Mouse (Mus musculus) c-Kit-negative CD71-positive TER-119-positive erythroid progenitor cells, embryonic 14.5 days (primary cell): ENCODE results near the gene Cenpx.

Experiments used
- DNase-seq: peaks from one replicate; pipeline ENCODE4 v3.0.0-alpha.2; 2013; ENCODE audit warnings: low read depth, low spot score

Cenpx gene

DNA sequence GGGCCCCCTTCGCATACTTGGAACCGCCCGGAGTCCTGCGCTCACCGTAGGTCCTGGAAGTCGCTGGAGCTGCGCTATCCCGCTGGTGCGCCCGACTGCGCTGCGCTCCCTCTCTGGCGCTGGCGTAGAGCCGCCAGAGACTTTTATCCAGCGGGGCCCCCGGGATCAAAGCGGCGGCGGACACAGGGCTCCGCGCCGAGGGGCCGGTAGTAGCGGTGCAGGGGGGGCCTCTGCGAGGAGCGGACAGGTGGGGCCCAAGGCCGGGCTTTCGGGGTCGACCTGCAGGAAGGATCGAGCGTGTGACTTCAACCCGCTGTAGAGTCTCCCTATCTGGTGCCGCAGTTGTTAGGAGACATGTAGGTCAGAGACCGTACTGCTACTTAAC, 52.5 kb downstream of the Cenpx start, which contains the start of gene Notum:
Gene Notum, minus strand, starts transcription at position 100 of the 385 bp plus-strand sequence.
- no peak for DNase-seq
